Mouse (Mus musculus): ENCODE data around the gene Arg2. TPM values are rescaled to one million over a fixed set of nuclear protein-coding genes. Genes with fewer than 3 reads are reported as not detected.

Arg2 gene
- polyA plus RNA-seq, 1 experiment from 2014 or later: 2.2 TPM

GRCm38 (mm10) chr12:79141384-79141783 lies 10.8 kb downstream of the Arg2 start:
- Histone ChIP-seq H3K4me3 (ENCODE audit: low read depth, low read length) (no peak overlapping the region), H3K9ac (ENCODE audit: low read length) (no peak overlapping the region), H3K27me3 (ENCODE audit: control insufficient read depth, insufficient read depth, low read length) (no peaks in the 10 kb centered on the region), H3K27ac (replicated peaks) (no peak overlapping the region), H3K36me3 (ENCODE audit: control insufficient read depth, insufficient read depth, low read length) (no peaks in the 10 kb centered on the region), H3K9me3 (ENCODE audit: control insufficient read depth, low read length) (no peaks in the 10 kb centered on the region), H3K4me2 (replicated peaks; ENCODE audit: low read depth) (no peak overlapping the region), H3K4me1 (replicated peaks; ENCODE audit: control insufficient read depth, insufficient read depth) (no peaks in the 10 kb centered on the region)
- TF ChIP-seq EP300 (optimal IDR thresholded peaks at IDR 0.05) (no peak), CTCF (IDR thresholded peaks at IDR 0.05; ENCODE audit: low read depth) (no peak)
- DNase-seq (ENCODE audit: low spot score) (no peak), ATAC-seq (ENCODE audit: low FRiP score, low TSS enrichment) (no peak)

GRCm38 (mm10) chr12:79149653-79150052 lies 19.1 kb downstream of the Arg2 start:
- ATAC-seq (ENCODE audit: low FRiP score, low TSS enrichment): no peak
- no peak for TF ChIP-seq CTCF (IDR thresholded peaks at IDR 0.05; ENCODE audit: low read depth)
- no peak for TF ChIP-seq EP300 (optimal IDR thresholded peaks at IDR 0.05)
- Histone ChIP-seq H3K9ac (ENCODE audit: low read length) (no peak overlapping the region), H3K4me3 (ENCODE audit: low read depth, low read length) (no peak overlapping the region), H3K9me3 (ENCODE audit: control insufficient read depth, low read length) (no peaks in the 10 kb centered on the region), H3K4me1 (replicated peaks; ENCODE audit: control insufficient read depth, insufficient read depth) (no peaks in the 10 kb centered on the region), H3K27me3 (ENCODE audit: control insufficient read depth, insufficient read depth, low read length) (no peaks in the 10 kb centered on the region), H3K27ac (replicated peaks) (no peak overlapping the region), H3K36me3 (ENCODE audit: control insufficient read depth, insufficient read depth, low read length) (no peaks in the 10 kb centered on the region), H3K4me2 (replicated peaks; ENCODE audit: low read depth) (no peak overlapping the region)
- WGBS: 80% methylated on average over 6 of the region's 6 CpGs
- no peak for DNase-seq (ENCODE audit: low spot score)

DNA sequence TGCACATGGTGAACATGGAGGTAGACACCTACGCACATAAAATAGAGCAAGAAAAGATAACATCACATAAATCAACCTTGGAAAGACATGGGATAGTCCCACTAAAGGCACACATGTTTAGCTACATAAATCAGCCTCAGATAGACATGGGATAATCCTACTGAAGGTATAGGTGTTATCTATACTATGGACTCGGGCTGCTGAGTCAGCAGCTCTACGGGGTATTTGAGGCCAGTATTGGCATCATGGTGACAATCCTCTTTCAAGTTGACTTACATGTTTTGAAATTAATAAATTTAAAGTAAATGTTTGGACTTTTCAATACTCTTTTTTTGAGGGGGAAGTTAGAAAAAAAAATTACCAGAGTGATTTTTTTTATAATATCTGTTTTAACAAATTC lies 32.3 kb downstream of the Arg2 start:
- Histone ChIP-seq H3K4me2 (replicated peaks; ENCODE audit: low read depth) (no peak overlapping the region), H3K27ac (replicated peaks) (no peak overlapping the region), H3K36me3 (ENCODE audit: control insufficient read depth, insufficient read depth, low read length) (peaks cover 18% of the 10 kb centered on the region), H3K4me1 (replicated peaks; ENCODE audit: control insufficient read depth, insufficient read depth) (no peaks in the 10 kb centered on the region), H3K9me3 (ENCODE audit: control insufficient read depth, low read length) (no peaks in the 10 kb centered on the region), H3K4me3 (ENCODE audit: low read depth, low read length) (no peak overlapping the region), H3K27me3 (ENCODE audit: control insufficient read depth, insufficient read depth, low read length) (no peaks in the 10 kb centered on the region), H3K9ac (ENCODE audit: low read length) (no peak overlapping the region)
- no peak for DNase-seq (ENCODE audit: low spot score)
- TF ChIP-seq EP300 (optimal IDR thresholded peaks at IDR 0.05) (no peak), CTCF (IDR thresholded peaks at IDR 0.05; ENCODE audit: low read depth) (no peak)
- 91% methylated on average over 3 of the region's 3 CpGs for WGBS
- no peak for ATAC-seq (ENCODE audit: low FRiP score, low TSS enrichment)

DNA sequence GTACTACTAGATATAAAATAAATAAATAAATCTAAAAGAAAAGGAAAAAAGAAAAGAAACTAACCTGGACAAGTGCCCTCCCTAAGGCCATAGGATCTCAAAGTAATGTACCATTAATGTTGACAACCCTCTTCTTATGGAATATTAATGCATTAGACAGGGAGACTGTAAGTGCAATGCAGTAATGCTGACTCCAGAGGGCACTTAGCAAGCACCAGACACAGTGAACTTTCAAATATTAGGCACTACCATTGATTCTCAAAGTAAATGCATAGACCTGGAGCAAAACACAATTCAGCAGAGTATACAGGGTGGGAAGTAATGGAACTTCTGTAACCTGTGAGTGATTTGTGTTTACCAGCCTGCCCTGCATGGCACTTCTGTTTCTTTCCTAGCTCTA lies 38.6 kb downstream of the Arg2 start:
- no peak for DNase-seq (ENCODE audit: low spot score)

DNA sequence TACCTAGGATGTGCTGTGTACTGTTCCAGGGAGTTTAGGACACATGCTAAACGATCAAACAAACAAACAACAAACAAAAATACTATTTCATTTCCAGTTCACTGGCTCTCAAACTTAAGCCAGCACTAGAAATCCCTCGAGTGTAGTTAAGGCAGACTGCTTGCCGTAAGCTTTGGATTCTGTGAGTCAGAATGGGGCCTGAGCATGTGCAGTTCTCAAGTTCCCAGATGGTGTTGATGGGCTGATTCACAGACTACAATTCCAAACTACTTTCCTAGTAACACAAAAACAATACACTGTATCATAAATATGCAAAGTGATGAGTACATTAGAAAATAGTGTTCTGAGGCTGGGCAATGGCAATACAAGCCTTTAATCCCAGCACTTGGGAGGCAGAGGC lies 39.8 kb downstream of the Arg2 start:
- Histone ChIP-seq H3K36me3 (ENCODE audit: control insufficient read depth, insufficient read depth, low read length) (no peaks in the 10 kb centered on the region; the same call in 1 of the 2 replicates), H3K9me3 (ENCODE audit: control insufficient read depth, low read length) (no peaks in the 10 kb centered on the region), H3K9ac (ENCODE audit: low read length) (no peak overlapping the region), H3K27me3 (ENCODE audit: control insufficient read depth, insufficient read depth, low read length) (no peaks in the 10 kb centered on the region), H3K4me1 (replicated peaks; ENCODE audit: control insufficient read depth, insufficient read depth) (no peaks in the 10 kb centered on the region), H3K4me3 (ENCODE audit: low read depth, low read length) (no peak overlapping the region), H3K4me2 (replicated peaks; ENCODE audit: low read depth) (no peak overlapping the region), H3K27ac (replicated peaks) (no peak overlapping the region)
- ATAC-seq (ENCODE audit: low FRiP score, low TSS enrichment) (no peak), DNase-seq (ENCODE audit: low spot score) (no peak)
- 70% methylated on average over 3 of the region's 3 CpGs for WGBS
- TF ChIP-seq EP300 (optimal IDR thresholded peaks at IDR 0.05) (no peak), CTCF (IDR thresholded peaks at IDR 0.05; ENCODE audit: low read depth) (no peak)

More for the DNA sequence above, 38.6 kb downstream of the Arg2 start:
- H3K4me2 ChIP-seq (replicated peaks; ENCODE audit: low read depth): no peak overlapping the region
- no peak overlapping the region for H3K27ac ChIP-seq (replicated peaks)
- H3K9me3 ChIP-seq (ENCODE audit: control insufficient read depth, low read length): no peaks in the 10 kb centered on the region
- TF ChIP-seq EP300 (optimal IDR thresholded peaks at IDR 0.05) (no peak), CTCF (IDR thresholded peaks at IDR 0.05; ENCODE audit: low read depth) (peak; percentile 61)
- no peaks in the 10 kb centered on the region for H3K27me3 ChIP-seq (ENCODE audit: control insufficient read depth, insufficient read depth, low read length)
- ATAC-seq (ENCODE audit: low FRiP score, low TSS enrichment): no peak
- H3K4me3 ChIP-seq (ENCODE audit: low read depth, low read length): no peak overlapping the region
- H3K36me3 ChIP-seq (ENCODE audit: control insufficient read depth, insufficient read depth, low read length): no peaks in the 10 kb centered on the region
- H3K9ac ChIP-seq (ENCODE audit: low read length): no peak overlapping the region
- no peaks in the 10 kb centered on the region for H3K4me1 ChIP-seq (replicated peaks; ENCODE audit: control insufficient read depth, insufficient read depth)

- ATAC-seq (ENCODE audit: low FRiP score, low TSS enrichment) (no peak), DNase-seq (ENCODE audit: low spot score) (no peak)
- WGBS: 24% methylated on average over 12 of the region's 12 CpGs
- H3K9me3 ChIP-seq (ENCODE audit: control insufficient read depth, low read length): no peaks in the 10 kb centered on the region
- H3K27me3 ChIP-seq (ENCODE audit: control insufficient read depth, insufficient read depth, low read length): no peaks in the 10 kb centered on the region
- peak overlapping the region; percentile 97 for H3K4me3 ChIP-seq (ENCODE audit: low read depth, low read length)
- H3K4me1 ChIP-seq (replicated peaks; ENCODE audit: control insufficient read depth, insufficient read depth): no peaks in the 10 kb centered on the region
- H3K9ac ChIP-seq (ENCODE audit: low read length): peak overlapping the region; percentile 87
- H3K36me3 ChIP-seq (ENCODE audit: control insufficient read depth, insufficient read depth, low read length): no peaks in the 10 kb centered on the region; the same call in 1 of the 2 replicates
- H3K4me2 ChIP-seq (replicated peaks; ENCODE audit: low read depth): peak overlapping the region; percentile 64
- TF ChIP-seq CTCF (IDR thresholded peaks at IDR 0.05; ENCODE audit: low read depth): no peak
- no peak for TF ChIP-seq EP300 (optimal IDR thresholded peaks at IDR 0.05)
- H3K27ac ChIP-seq (replicated peaks): no peak overlapping the region
Observed at GRCm38 (mm10) chr12:79171269-79171995, 40.9 kb downstream of the Arg2 start.

Data from stomach, postnatal 0 days (tissue).